Mouse (Mus musculus) layer of hippocampus, adult 8-10 months (tissue): ENCODE measurements around the gene Mylpf. TPM values are rescaled to one million over a fixed set of nuclear protein-coding genes. Genes with fewer than 3 reads are reported as not detected.
"Not testable (repeated sequence)": the region's sequence is repeated elsewhere in the genome, so short reads cannot be mapped to it uniquely, and the experiment has no call there.

Experiments used
- DNase-seq, 2 experiments: peaks; one replicate each; pipeline ENCODE4 v3.0.0; 2022; ENCODE audit warnings: low spot score in 2 of 2
- total RNA-seq, 4 experiments: library from RNA; stranded (reverse); gene quantifications; 2 replicates each; pipeline ENCODE4 v1.2.4; 2022

Gene Mylpf
- total RNA-seq = 1 to 10 TPM; 2.8 to 5.1 (median 3.6) TPM

DNA sequence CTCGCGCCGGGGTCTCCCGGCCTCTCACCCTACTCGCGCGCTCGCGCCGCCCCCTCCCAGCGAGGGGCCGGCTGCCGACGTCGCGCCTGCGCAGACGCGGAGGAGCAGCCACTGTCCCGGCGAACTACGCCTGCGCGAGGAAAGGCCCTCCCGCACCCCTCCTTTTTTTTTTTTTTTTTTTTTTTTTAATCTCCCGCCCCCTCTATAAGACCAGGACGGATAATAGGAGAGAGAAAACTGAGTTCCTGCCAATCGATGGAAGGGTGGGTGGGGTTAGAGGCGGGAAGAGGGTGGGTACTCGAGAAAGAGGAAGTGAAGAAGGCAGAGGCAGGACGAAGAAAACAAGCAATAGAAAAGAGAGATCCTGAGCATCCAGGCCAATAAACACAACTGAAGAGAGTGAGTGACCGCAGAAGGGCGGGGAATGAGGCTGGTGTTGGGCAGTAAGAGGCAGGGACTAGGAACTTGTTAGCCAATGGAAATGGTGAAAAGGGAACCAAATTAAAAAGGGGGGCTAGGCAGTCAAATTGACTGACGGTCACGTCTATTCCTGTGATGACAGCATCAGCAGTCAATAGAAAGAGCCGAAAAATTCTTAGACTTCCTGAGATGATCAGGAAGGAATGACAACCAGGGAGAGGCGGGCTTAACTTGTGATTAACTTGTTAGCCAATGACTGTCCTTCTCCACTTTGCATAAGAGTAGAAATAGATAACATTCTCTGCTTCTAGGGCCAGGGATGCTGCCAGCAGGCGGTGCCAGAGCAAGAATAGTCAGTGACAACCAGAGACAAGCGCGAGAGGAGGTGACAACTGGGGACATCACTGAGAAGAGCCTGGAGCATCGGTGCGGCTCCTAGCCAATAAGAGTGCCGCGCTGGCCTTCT, at the start of gene Mylpf:
Mylpf (plus strand) TSS at position 338 of the 886 bp plus-strand sequence.
- DNase-seq = peak; percentile 95 to 98

DNA sequence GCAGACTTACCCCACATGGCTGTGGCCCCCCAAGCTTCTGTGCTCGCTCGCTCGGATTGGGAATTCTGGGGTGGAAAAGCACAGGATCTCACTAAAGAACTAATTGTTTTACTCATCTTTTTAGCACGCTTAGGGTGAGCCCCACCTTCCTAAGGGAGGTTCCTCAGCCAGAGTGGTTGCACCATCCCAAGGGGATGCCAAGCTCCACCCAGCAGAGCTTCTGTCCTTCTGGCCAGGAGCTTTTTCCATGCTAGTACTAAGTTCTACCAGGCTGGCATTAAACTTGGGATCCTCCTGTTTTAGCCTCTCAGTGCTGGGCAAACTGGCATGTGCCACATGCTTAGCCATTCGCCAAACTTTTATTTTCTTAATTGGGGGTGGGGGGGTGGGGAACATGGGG, 46.1 kb upstream of the Mylpf start:
- DNase-seq = no peak

DNA sequence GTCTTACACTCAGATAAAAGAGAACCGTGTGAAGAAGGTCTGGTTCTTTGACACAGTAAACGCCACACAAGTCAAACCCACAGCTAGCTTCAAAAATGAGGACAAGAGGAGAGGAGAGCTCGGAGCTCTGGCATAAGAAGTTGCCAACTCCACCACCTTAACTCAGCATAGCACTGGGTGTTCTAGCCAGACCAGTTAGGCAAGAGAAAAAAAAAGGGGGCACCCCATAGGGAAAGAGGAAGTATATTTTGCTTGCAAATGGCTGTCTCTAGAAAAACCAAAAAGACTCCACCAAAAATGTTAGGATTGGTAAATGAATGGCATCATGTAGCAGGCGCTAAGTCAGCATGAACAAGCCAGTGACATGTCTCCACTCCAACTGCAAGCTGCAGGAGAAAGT, 44.7 kb upstream of the Mylpf start:
- DNase-seq = no peak

DNA sequence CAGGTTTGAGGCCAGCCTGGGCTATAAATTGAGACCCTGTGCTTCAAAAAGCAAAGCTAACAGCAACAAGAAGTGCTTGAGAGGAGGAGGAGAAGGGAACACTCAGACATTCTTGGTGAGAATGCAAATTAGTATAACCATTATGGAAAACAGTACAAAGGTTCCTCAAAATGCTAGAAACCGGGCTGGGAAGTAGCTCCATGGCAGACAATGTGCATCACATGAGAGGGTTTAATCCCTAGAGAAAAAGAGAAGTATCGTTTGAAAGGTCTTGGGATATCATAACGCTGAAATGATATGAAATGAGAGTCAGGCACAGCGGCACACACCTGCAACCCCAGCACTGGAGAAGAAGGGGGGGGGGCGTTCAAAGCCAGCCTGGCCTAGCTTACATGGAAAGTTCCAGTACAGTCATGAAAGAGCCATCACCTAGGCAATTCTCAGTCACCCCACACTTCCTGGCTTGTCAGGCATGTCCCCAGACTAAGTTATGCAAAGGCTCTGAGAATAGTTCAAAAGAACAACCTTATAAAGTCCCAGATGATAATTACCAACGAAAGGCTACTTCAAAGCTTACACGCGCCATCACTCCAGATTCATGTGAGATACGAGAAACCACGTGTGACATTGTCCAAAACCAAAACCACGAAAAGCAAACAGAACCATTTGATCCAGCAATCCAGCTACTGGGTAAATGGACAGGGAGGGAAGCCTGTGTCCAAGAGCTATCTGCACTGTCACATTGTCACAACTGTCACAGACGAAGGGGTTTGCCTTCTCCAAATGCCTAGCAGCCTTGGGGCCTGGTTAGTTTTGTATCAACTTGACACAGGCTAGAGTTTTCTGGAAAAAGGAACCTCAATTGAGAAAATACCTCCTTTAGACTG, 42.8 kb upstream of the Mylpf start:
- DNase-seq = no peak

DNA sequence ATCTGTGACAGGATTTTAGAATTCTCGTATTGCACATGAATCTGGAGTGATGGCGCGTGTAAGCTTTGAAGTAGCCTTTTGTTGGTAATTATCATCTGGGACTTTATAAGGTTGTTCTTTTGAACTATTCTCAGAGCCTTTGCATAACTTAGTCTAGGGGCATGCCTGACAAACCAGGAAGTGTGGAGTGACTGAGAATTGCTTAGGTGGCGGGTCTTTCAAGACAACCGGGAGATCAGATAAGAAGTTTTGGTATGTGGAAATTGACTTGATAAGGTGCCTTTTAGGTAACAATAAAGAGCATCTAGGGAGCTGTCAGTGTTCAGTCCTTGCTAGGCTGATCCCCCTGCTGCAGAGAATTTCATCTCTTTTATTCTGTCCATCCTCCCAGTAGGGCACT, 42.2 kb upstream of the Mylpf start:
- no peak for DNase-seq

DNA sequence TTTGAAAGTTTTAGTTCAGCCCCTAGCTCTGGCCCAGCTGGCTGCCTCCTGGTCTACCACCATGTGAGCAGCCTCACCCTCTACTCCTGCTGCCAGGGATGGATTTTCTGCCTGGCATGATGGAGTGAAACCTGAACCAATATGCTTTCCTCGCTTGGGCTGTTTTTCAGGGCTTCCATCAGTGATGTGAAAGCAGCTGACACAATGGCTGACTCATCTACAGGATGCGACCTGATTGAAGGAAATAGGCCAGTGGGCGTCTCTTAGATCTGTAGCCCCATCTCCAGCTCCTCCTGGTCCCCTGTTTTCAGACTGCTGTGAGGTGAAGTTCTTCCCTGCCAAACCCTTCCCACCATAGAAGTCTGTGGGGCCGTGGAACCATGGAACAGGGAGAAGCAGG, 31.8 kb upstream of the Mylpf start:
- no peak for DNase-seq

DNA sequence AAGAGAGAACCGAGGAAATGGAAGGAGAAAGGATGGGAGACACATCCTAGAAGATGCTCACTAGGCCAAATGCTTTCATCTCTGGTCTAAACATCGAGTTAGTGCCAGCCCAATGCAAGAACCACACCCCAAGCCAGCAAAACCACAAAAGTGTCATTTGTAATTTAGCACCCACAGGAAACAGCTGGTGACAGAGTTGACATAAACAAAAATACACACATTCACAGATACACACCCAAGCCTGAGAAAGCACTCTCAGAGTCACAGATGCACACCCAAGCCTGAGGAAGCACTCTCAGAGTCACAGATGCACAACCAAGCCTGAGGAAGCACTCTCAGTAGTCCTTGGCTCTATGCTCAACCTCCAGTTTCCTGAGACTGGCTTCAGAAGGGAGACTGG, 27.9 kb upstream of the Mylpf start:
- no peak for DNase-seq

DNA sequence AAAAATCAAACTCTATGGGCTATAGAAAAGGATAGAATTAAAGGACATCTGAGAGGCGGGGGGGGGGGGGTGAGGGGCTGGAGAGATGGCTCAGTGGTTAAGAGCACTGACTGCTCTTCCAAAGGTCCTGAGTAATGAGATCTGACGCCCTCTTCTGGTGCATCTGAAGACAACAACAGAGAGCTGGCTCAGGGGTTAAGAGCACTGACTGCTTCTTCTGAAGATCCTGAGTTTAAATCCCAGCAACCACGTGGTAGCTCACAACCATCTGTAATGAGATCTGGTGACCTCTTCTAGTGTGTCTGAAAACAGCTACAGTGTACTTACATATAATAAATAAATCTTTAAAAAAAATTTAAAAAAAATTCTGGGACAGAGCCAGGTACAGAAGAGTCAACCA, 27.0 kb upstream of the Mylpf start:
- DNase-seq = not testable (repeated sequence)

DNA sequence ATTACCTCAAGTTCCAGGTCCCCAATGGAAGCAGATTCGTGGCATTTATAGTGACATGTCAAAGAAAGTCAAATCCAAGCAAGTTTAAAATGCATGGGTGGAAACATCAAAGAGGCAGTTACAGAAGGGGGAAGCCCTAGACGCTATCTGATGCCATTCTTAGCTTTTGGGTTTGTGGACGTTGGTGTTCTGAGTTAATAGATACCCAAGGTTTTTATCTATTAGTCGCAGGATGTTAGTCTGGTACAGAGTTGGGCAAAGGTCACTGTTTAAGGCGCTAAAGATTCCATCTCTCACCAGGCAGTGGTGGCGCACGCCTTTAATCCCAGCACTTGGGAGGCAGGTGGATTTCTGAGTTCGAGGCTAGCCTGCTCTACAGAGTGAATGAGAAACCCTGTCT, 25.3 kb upstream of the Mylpf start:
- DNase-seq = no peak

DNA sequence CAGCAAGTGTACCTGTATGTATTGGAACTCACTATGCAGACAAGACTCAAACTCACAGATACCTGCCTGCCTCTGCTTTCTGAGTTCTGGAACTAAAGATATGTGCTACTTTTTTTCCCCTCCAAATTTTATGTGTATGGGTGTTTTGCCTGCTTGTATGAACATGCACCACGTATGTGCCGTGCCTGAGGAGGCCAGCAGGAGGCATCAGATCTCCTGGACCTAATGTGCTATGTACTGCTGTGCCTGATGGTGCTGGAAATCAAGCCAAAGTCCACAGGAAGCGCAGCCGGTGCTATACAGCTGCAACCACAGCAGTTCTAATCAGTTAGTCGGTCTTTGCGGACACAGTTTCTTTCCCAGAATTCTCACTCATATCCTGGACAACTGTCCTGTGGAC, 24.9 kb upstream of the Mylpf start:
- no peak for DNase-seq

DNA sequence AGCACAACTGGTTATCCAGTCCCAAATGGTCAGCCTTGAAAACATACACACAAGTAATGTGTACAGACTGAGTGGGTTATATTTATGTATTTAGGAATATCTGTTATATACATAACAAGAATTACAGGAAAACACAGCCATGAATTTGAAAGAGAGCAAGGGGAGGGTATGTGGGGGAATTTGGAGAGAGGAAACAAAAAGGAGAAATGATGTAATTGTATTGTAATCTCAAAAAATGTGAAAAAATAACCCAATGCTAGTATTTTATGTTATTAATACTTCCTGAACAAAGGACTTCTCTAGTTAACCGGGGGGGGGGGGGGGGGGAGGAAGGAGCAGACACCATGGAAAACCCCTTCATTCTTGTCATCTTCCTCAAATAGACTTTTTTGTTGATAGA, 24.0 kb upstream of the Mylpf start:
- no peak for DNase-seq

DNA sequence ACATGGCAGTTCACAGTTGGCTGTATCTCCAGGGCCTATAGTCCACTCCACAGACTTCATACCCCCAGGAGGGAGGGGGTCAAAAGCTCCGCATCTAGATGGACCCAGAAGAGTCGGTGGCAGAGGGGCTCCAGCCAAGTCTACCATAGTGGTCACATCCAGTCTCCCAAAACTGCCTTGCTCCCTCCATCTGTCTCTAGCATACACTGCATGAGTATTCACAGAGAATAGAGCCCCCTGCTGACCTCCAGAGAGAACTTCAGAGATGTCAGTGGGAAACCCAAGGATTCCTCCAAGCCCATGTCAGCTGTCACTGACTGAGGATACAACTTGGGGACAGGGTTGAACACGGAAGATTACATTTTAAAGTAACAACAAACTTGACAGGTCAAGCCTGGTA, 23.1 kb upstream of the Mylpf start:
- DNase-seq = no peak

DNA sequence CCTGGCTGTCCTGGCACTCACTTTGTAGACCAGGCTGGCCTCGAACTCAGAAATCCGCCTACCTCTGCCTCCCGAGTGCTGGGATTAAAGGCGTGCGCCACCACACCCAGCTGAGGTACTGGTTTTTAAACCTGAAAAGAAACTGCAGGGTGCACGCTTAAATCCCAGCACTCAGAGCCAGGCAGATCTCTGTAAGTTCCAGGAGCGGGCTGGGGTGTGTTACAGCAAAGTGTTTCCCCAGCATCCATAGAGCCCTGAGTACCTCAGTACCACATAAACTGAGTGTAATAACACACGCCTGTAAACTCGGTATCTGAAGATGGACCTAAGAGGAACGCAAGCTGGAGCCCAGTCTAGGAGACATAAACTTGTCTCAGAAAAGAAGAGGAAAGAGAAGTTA, 21.3 kb upstream of the Mylpf start:
- no peak for DNase-seq

DNA sequence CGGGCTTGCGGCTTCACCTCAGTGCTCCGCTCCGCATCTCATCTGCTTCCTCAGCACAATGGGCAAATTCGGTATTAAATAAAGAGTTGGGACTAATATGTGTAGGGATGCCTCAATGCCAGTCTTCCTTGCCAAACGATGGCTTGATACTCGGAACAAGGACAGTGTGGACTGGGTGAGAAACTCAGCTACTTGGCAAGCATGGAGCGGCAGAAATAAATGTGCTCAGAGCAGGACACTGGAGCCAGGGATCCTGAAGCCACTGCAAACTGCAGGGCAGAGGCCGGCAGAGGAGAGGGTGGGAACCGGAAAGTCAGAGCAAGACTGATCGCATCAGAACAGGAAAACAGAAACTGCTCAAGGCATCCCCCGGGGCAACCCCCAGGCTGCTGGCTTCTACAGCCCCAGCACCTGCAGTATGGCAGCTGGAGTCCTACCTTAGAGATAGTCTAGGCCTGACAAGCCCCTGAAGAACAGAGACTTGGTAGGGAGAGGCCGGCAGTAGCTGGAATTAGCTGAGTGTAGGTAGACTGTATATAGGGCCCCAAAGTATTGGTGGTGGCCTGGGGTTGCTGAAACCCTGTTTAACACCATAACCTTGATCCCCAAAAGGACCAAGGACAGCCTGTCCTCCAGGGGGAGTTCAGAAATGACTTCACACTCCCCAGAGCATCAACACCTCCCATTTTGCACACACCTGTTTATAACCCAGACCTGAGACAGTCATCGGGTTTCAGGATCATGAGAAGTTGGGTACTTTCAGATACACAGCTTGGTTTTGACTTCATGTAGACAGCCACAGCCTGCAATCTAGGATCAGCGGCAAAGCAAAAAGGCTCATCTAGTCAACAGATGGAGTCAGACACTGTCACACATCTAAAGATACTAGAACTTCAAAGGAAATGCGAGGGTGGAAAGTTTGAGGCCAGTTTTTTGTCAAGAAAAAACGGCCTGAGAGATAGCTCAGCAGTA, 20.1 kb upstream of the Mylpf start:
- DNase-seq = no peak

DNA sequence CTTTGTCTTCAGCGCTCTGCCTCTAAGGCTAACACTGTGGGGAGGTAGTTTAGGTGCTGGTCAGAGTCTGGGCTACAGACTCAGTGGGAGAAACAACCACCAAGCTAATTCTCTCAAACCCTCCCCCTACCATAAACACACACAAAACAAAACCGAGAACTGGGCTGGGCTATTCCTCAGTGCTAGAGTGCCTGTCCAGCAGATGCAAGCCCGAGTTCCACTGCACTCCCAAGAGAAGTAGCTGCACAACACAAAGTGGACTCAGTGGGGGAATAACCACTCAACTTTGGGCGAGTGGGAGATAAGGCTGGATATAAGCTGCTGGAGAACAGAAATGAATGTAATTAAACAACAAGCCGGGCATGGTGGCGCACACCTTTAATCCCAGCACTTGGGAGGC, 18.0 kb upstream of the Mylpf start:
- no peak for DNase-seq

DNA sequence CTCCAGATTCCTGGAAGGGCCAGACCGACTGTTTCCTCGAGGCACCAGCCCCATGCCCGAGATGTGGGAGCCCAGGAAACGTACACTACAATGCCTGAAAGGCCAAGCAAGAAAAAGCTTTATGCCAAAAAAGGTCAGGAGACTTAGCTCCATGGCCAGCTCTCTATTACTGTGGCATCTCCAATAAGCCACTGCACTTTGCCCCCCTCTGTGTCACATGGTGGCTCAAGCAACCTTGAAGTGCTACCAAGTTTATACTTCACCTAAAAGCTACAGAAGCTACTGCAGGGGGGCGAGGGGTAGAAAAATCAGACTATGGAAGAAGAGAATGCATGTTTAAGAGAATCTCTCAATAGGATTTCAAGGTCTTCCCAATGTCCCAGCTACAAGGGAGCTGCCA, 15.7 kb upstream of the Mylpf start:
- DNase-seq = no peak

DNA sequence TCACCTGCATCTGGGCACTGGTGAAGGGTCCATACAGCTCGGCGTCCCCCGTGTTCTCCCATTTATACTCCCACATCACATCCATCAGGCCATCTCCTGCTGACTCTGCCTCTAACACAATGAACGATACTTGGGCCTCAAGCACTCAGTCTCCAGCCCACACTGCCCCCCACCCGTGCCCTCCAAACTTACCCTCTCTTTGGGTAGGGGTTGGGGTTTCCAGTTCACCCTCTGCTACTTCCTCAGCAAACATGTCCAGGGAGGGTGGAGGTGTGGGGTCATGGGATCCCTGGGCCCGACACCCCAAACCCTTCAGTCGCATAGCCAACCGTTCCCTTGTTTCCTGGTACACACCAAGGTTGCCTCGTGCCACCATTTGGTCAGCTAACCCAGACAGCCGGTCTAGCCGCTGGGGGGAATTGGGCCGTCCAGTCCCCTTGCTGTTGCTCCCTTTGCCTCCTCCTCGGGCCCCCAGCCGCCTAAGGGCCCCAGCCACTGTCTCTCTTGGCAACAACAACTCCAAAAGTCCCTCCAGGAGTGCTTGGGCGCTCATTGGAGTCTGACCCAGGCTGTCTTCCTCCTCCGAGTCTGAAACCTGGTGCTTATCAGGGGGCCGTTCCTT, 14.6 kb upstream of the Mylpf start:
- DNase-seq = no peak

DNA sequence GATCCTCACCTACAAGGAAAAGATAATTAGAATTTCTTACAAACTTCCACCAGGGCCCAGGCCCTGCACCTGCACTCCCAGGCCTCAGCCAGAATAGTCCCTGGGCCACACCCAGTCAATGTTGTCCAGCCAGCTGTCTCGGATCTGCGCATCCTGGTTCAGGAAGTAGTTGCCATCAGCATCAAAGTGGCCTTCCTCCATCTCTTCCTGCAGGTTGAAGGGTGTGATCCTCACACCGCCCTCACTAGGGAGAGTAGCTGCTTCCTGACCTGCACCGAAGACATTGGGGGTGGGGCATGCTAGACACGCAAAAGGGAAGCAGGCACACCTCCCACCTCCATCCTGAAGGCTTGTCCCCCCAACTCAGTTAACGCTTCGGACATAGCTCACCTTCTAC, 14.1 kb upstream of the Mylpf start:
- DNase-seq = no peak

DNA sequence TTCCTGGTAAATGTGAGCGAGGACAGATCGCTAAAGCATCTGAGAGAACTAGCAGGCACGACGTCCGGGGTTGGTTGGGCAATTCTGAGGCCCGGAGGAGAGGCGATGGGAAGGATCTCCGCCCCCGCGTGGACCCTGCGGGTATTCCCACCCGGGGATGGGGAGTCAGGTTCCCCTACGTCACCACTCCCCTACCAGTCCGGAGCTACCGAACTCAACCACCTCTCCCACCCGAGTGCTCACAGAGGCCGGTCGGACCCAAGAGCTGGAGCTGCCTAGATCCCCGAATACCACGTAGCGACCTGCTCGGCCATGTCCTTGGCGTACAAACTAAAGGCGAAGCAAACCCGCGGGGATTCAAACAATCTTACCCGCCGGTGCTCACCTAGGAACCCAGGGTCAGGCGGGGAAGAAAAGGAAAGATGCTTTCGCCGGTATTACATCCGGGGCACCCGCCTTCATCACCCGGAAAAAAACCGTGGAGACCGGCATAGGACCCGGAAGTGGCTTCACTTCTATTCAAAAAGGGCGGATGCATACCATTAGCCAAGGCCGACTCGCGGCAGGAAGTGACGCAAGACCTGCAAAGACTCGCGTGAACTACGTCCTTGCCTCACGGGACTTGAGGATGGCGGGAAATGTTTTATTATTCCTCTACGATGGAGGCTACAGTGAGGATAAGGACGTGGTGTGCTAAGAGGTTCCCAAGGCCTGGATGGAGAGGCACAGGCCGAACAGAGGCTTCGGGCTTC, 13.0 kb upstream of the Mylpf start, which contains the start of gene Cd2bp2:
Cd2bp2 (minus strand) TSS at position 507 of the 752 bp plus-strand sequence.
- DNase-seq = peak; percentile 97 to 98

DNA sequence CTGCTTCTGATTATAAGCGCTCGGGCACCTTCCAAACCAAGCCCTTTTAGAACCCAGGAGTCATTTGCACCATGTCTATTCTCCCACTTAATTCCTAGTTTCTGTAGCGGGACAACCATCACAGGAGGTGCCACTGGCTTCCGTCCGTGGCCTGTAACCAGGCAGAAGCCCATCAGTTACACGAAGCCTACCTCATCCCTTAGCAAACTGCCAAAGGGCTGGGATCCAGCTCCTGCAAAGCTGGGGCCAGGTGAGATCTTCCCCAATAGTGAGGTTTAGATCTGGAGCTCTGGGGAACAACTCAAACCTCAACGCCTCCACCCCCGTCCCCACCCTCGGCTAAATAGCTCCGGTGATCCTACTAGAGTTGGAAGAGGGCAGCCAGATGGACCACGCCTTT, 12.2 kb upstream of the Mylpf start:
- no peak for DNase-seq
